Mouse (Mus musculus) heart, adult 9 months (tissue): ENCODE data around the gene Acss2.
"Not testable (repeated sequence)": the region's sequence is repeated elsewhere in the genome, so short reads cannot be mapped to it uniquely, and the experiment has no call there.

Source experiments
- DNase-seq, 2 experiments: peaks; one replicate each; pipeline ENCODE4 v3.0.0; 2022; ENCODE audit warnings: low spot score in 2 of 2

The Acss2 gene

DNA sequence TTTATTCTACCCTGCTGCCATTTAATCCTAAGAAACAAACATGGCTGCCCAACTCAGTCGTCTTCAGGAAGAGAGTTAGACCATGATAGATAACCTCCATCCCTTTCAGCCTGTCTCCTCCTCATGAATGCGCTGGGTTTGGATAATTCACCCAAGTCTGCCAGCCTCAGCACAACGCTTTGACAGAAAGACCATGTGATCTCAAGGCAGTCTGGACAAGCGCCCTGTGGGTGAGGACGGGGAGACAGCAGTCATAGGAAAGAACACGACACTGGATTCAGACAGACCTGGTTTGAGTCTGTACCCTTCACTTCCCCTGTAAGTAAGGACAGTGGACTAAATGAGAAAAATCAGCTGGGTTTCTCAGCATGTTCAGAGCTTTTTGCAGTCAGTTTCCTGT lies 71.8 kb downstream of the Acss2 start:
- DNase-seq: no peak

DNA sequence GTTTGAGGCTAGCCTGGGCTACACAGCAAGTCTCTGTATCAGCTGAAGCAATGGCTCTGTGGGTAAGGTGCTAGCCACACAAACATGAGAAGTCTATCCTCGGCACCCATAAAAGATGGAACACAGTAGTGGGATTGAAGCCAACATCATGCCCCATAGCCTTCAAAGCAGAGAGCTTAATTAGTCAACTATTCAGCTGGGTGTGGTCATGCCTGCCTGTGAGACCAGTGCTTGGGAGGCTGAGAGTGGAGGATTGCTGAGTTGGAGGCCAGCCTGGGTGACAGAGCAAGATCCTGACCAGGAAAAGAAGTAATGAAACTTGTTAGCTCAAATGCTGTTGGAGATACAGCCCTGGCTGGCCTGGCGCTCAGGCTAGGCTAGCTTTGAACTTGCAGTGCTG lies 73.1 kb downstream of the Acss2 start:
- DNase-seq: no peak

DNA sequence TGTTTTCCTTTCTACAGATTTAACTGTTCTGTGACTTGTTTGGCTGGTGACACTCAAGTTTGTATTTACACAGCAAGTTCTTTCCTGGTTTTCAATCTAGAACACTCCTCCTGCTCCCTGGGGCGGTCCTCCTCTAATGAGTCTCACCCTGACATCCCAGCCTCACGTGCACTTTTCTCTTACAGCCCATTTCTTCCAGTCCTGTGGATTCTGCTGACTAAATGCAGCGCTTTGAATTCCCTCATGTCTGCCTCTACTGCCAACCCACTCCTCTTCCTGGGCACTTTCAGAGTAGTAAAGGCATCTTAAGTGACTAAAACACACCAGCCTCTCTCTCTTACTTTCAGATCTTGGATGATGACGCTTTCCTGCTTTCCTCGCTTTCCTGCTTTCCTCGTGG lies 73.9 kb downstream of the Acss2 start:
- DNase-seq: no peak

GRCm38 (mm10) chr2:155592137-155592853 lies 74.5 kb downstream of the Acss2 start, which contains the start of gene Gss:
Gene Gss, minus strand, starts transcription at chr2:155592810.
- peak; percentile 99 for DNase-seq

DNA sequence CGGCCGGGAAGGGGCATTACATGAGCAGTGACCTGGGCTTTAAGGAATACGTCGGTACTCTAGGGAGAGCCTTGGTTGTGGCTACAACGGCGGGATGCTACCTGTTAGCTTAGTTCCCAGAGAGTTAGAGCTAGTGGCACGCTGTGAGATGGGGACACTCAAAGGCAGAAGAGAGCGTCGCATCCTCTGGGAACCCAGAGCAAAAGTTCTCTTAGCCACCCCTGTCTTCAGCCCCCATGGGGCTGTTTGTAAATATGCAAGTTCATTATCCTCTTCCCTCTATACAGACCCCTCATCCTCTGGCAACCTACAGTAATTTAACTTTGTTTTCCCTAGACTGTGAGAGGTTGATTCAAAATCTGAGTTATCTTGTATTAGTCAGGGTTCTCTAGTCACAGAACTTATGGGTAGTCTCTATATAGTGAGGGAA lies 75.1 kb downstream of the Acss2 start:
- no peak for DNase-seq

DNA sequence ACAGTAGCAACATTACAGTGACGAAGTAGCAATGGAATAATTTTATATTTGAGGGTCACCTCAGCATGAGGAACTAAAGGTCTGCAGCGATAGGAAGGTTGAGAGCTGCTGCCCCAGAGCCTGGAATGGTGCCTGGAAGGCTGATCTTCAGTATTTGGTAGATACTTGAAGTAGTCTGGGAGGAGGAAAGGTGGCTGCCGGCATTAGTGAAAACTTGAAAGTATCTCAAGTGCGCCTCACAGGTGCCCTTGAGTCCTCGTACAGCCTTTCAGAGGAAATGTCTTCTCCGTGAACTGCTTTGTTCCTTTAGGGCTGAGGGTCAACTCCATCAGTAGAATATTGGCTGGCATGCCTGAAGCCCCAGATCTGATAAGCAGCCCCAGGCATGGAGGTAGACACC lies 77.8 kb downstream of the Acss2 start:
- DNase-seq: no peak

DNA sequence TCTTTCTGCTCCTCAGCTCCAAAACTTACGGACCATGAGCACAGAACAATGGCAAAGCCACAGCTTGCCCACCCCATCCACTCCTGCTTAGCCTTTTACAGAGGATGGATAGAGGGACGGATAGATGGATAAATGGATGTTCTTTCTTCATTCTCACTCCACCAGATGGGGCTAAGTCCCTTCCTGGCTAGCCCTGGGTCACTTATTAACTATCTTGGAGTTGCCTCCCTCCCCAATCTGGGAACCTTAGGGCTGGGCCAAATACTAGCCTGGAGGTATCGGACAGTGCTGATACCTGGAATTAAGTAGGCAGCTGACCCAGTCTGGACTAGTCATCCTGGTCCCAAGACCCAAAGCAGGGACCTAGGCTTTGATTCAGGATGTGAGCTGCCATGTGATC lies 86.0 kb downstream of the Acss2 start:
- DNase-seq: no peak

DNA sequence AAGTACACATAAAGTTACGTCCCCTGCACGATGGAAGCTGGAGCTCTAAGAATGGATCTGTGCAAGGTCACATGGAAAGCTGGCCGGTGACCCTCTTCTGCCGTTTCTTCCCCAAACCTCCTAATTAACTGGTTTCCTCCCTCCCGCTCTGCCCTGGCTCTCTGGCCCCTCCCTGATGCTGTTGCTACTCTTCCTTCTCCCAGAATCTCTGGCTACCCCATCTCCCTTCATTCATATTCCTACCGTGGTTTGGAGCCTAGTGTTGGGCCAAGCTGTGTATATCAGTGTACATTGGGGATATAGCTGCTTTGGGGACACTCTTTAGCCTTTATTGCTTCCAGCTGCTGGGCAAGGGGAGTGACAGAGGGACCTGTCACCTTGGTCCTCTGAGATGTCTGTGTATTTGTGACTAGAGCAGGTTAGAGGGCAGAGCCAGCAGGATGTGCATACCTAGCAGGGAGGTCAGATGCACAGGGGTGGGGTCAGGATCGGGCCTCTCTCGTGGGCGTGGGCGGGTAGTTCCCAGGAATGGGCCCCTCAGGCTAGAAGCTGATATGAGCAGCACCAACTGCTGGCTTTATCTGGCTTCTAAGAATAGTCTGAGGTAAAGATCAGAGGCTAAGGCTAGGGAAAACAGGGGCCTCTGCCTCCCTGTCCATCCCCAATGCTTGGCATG lies 87.0 kb downstream of the Acss2 start:
- no peak for DNase-seq

DNA sequence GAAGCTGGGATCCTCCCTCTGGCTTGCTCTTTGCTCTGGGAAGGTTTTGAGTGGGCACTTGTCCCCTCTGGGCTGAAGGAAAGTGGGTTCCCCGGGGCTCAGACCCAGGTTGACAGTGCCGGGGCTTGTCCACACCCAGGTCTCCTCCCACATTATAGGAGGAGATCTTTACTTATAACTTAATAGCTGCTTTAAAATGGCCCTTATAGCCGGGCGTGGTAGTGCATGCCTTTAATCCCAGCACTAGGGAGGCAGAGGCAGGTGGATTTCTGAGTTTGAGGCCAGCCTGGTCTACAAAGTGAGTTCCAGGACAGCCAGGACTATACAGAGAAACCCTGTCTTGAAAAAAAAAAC lies 87.5 kb downstream of the Acss2 start:
- not testable (repeated sequence) for DNase-seq

DNA sequence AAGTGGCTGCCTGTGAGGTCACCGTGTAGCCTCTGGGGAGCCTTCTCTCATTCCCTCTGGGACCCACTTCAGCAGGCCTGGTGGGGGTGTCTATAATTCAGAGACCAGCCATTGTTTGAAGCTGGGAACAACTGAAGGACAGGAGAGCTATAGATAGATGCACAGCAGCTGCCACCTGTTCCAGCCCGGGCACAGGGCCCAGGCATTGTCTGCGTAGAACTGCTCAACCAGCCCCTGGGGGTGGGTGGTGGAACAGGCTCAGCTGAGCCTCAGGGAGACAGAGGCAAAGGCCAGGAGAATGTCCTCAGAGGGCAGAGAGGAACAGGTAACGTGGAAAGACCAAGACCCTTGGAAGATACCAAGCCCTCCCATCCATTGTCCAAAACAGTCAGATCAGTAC lies 88.6 kb downstream of the Acss2 start:
- peak in 1 of 2 experiments; percentile 68 for DNase-seq

DNA sequence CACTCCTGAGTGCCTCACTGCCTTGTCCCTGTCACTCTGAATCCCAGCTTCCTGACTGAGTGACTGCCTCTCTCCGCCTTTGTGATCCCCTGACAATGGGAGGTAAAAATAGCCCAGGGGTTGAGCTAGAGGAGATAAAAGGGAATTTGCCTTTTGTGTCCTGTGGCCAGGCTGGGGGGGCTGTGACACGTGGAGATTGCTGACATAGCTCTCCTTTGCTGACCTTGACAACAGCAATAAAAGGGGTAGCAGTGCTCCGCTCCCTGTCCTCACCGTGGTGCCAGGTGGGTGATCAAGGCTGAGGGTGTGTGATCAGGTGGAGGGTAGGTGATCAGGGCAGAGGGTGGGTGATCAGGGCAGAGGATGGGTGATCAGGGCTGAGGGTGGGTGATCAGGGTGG lies 93.2 kb downstream of the Acss2 start, which contains the start of gene Myh7b:
Myh7b (plus strand) TSS at position 235 of the 400 bp plus-strand sequence.
- DNase-seq: peak; percentile 45 to 71

- no peak for DNase-seq
Observed at GRCm38 (mm10) chr2:155611834-155612550, 94.2 kb downstream of the Acss2 start.

DNA sequence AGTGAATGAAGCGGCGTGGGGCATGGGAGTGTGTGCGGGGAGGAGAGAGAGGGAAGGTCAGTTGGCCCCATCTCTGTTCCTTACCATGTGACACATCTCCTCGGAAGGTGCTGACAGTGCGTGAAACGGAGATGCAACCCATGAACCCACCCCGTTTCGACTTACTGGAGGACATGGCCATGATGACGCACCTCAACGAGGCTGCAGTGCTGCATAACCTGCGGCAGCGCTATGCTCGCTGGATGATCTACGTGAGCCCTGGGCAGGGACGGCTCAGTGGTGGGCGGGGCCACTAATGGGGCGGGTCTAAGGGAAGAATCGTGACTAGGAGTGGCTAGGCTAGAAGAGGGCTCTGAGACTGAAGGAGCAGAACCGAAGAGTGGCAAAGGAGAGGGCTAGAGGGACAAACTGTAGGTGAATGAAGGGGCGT lies 95.6 kb downstream of the Acss2 start:
- DNase-seq: peak in 1 of 2 experiments; percentile 44

- DNase-seq: no peak
Observed at GRCm38 (mm10) chr2:155613953-155614352, 96.2 kb downstream of the Acss2 start.

DNA sequence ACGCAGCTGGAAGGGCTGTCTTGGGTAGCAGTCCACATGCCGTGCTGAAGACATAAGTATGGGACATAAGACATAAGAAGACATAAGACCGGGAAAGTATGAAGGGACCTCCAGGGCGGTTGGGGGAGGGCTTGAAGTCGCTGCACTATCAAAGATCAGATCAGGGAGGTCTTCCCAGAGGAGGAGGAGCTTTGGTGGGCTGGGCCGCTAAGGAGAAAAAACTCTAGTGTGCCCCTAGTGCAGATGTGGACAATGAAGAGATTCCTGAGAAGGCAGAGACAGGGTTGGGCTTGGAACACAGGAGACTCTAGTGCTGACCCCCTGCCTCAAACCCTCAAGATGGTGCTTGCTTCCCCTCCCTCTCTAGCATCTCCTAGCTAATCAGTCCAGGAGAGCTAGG lies 99.2 kb downstream of the Acss2 start:
- no peak for DNase-seq

- DNase-seq: peak; percentile 55 to 83
Observed at GRCm38 (mm10) chr2:155619817-155620216, 102.1 kb downstream of the Acss2 start.

- no peak for DNase-seq
Observed at GRCm38 (mm10) chr2:155622606-155623005, 104.9 kb downstream of the Acss2 start.

GRCm38 (mm10) chr2:155623996-155624395 lies 106.2 kb downstream of the Acss2 start:
- no peak for DNase-seq

- no peak for DNase-seq
Observed at GRCm38 (mm10) chr2:155624730-155625129, 107.0 kb downstream of the Acss2 start.

- DNase-seq: no peak
Observed at GRCm38 (mm10) chr2:155626277-155626676, 108.5 kb downstream of the Acss2 start.

- peak in 1 of 2 experiments; percentile 49 for DNase-seq
Observed at GRCm38 (mm10) chr2:155627030-155627738, 109.4 kb downstream of the Acss2 start.

DNA sequence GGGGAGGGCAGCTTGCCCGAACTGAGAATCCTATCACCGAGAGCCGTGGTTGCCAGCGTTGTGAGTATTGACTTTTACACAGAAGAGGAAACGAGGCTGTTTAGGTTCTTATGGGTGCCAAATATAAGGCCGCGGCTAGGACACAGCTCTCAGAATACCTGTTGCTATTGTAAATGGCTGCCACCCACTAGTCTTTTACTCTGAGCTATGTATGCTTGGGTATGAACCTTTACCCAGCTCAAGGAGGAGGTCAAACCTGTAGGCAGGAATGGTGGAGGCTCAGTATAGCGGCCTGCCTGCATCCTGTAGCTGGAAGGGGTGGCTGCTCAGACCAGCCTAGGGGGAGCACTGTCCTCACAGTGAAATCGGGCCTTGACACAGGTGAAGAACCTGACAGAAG lies 110.4 kb downstream of the Acss2 start:
- DNase-seq: no peak
